Mouse (Mus musculus): ENCODE data around the gene Mx1.

Mx1 gene

GRCm38 (mm10) chr16:97443670-97444263, 18.9 kb downstream of the Mx1 start:
- peak; percentile 9 for DNase-seq

DNA sequence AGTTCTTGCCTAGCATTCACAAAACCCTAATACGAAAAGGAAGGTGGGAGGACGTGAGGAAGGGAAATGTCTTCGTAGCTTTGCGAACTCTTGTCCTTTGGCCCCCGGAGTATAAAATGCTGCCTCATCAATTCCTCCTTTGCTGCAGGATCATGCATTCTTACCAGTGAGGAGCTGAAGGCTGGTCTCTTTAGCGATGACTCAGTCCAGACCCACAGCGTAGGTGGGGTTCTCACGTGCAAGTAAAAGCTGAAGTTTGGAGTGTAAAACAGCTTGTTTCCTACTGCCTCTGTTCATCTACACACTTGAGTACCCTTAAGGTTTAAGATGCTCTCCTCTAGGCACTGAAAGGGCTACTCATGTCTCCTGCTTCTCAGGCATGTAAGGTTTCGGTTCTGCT, 20.7 kb downstream of the Mx1 start:
- DNase-seq = no peak

DNA sequence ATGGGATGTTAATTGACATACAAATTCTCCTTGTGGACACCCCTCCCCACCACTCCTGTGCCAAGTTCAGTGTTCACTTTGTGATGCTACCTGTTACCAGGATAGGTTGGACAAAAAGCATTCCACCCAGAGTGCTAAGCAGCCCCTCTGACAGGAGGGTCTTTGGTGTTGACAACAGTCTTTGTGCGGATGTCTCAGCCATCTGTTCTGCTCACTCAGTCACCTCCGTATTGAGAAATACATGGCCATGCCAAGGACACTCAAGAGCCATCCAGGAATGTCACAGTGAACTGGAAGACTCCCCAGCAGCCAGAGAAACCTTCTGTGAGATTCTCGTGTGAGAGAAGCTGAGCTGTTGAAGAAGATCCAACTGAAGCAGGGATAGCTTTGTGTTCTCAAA, 24.5 kb downstream of the Mx1 start:
- no peak for DNase-seq

DNA sequence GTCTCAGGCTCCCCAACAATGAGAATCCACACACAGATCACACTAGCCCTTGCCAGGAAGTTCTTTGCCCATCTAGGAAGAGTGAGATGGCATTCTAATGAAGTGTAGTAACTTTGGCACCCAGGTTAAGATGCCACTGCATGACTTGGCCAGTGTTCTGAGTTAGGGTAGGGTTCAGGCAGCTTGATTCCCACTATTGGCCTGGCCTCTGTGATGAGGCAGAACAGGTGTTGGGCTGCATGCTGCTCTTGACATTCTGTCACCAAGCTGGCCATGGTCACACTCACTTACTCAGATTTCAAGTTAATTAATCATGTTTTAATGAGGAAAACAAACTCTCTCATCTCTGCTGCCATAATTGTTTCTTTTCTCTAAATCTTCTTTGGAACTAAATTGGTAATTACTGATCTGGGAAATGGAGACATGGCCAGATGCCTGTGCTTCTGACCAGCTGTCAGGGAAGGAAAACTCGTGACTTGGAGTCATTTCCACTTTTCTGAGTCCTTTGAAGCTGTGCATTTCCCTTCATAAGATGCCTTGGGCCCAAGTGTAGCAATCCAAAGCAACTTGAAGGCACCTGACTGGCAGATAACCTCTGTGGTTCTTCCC, 25.2 kb downstream of the Mx1 start:
- DNase-seq = no peak

- peak; percentile 12 for DNase-seq
Measured at GRCm38 (mm10) chr16:97434206-97434605, 28.5 kb downstream of the Mx1 start.

GRCm38 (mm10) chr16:97431328-97431727, 31.4 kb downstream of the Mx1 start:
- DNase-seq = no peak

GRCm38 (mm10) chr16:97430091-97430490, 32.6 kb downstream of the Mx1 start:
- no peak for DNase-seq

GRCm38 (mm10) chr16:97428026-97428425, 34.7 kb downstream of the Mx1 start:
- no peak for DNase-seq

GRCm38 (mm10) chr16:97423627-97424026, 39.1 kb downstream of the Mx1 start:
- no peak for DNase-seq

DNA sequence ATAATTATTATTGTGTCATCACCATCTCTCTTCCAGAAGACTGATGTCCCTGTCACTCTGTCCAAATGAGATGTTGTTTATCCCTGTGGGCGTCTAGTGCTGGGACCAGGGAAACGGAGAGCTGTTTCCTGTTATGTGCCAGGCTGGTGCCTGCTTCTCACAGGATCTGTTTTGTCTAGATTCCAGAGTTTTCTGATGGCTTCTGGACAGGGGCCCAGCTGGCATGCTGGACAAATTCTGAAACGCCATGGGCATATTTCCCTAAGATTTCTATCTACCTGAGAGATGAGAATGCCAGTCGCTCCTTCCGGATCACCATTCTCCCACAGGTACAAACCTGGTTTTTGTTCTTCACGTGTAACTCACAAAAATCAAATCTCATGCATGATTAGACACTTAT, 41.0 kb downstream of the Mx1 start:
- DNase-seq = no peak

DNA sequence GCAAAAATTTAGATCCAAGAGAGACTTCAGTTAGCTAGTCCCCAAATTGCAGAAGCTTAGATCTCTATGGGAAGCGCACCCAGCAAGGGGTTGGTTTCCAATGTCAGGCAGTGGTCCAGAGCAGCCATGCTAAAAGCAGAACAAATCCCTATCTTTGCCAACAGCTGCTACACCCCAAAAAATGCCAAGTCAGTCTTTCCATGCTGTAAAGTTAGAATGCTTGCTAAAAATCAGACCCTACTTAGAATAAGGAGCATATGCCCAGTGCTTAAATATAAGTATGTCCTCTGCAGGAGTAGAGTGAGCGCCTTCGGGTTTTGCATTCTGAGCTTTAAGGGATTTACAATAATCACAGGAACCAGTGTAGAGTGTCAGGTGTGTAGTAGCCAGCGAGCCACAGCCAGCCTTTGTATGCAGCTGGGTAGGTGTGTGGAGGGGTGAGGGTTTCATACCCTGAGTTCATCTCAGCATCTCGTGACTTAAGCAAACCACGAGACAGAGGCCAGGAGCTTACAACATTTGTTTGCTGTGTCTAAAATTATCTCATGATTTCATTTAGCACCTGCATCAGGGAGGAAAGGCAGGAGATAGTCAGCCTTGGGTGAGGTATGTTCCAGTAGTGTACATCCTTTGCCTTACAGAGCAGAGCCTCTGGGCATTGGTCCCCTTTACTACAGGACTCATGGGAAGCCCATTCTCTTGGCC, 43.8 kb downstream of the Mx1 start:
- no peak for DNase-seq

DNA sequence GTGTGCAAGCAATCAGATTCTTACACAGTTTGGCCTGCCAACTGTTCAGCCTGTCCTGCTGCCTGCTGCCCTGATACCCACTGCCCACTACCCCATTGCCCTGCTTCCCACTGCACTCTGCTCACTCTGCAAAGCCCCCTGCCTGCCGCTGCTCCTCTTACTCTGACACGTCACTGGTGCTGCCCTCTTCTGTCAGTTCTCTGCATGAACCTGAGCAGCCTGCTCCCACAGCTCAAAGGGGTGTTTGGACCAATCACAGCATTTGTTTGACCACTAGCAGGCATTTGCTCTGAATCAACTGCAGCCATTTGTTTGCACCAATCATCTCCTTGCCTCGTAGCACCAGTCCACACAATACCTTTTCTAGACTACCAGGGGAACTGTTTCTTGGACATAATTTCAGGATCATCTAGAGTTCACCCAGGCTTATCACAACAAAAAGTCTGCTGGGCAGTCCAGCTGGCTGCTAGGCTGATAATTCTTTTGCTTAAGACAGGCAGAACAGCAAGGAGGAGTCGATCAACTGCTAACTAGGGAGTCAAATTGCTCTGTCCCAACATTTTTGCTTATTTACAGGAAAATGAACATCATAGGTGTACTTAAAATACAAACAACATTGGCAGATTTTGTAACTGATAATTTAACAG, 44.7 kb downstream of the Mx1 start:
- no peak for DNase-seq

DNA sequence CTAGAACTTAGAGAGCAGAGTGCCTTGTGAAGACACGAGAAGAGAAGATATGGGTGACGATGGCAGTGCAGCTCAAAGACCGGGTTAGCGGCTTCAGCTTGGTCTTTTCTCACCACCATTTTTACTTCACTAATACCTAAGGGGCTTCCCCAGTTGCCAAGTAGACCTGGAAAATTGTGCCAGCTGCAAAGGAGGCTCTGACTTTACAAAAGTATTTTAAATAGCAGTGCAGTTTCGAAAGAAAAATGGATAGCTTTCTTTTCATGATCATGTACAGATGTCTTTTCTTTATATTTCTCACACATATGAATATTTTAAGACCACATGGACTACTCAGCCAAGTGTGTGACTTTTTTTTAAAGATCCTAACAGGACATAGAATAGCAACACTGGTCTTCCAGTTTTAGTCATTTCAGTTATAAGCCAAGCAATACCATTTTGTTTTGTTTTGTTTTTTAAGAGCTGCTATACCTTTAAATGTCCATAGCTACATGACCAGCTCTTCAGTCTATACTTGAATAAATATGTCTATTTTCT, 57.2 kb downstream of the Mx1 start:
- no peak for DNase-seq

DNA sequence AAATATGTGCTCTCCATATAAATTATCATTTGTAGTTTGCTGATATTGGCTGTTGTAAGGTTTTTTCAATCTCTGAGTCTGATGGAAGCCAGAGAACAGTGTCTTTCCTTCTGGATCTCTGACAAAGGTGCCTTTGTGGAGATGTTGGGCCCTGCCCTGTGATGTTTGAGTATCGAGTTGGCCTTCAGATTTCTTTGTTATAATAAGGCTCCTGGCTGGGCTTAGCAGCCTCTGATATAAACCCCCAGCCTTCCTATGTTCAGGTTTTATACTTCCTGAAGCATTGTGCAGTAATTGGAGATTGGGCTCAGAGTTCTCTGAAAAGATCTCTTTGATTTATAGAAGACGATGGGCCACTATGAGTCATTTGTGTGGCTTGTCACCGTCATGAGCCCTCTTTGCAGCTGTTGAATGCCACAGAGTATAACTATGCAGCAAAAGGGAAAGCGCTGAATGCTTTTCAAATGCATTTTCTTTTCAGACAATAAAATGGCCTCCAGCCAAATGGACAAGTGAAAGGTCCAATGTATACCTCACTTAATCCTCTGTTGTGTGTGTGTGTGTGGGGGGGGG, 60.4 kb downstream of the Mx1 start:
- no peak for DNase-seq

DNA sequence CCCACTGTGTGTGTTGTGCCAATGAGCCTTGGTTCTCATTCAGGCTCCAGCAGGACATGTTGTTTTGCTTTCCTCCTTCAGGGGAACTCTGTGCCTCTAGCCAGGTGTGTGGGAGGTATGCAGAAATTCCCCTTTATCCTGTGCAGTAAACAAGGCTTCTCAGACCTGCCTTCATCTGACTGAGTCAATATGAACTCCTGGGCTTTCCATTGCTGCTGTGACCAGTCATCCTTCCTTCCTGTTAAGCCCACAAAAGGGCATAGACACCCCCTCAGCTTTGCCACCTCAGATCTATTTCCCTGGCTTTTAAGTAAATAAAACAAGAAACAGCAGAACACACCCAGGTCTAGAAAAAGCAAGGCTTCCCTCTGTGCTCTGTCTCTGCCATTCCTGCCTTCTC, 61.0 kb downstream of the Mx1 start:
- no peak for DNase-seq

- DNase-seq = no peak
Measured at GRCm38 (mm10) chr16:97399991-97400390, 62.7 kb downstream of the Mx1 start.

GRCm38 (mm10) chr16:97397945-97398531, 64.7 kb downstream of the Mx1 start:
- no peak for DNase-seq
